Mouse (Mus musculus) layer of hippocampus, adult 2 months (tissue): ENCODE results near the gene Pigf. TPM values are rescaled to one million over a fixed set of nuclear protein-coding genes. Genes with fewer than 3 reads are reported as not detected.

Experiments used
- DNase-seq, 2 experiments: peaks; one replicate each; pipeline ENCODE4 v3.0.0; 2022; ENCODE audit warnings: low spot score in 2 of 2
- H3K27ac ChIP-seq: fragments of 200-600 bp; 2 replicates; pipeline ENCODE4 v1.8.1; 2022
- H3K4me3 ChIP-seq: fragments of 200-600 bp; 2 replicates; pipeline ENCODE4 v1.8.1; 2022; ENCODE audit warnings: mild to moderate bottlenecking
- CTCF ChIP-seq: fragments of 200-600 bp; conservative IDR thresholded peaks from 2 replicates; pipeline ENCODE4 v1.8.1; 2022; ENCODE audit warnings: antibody characterized with exemption, mild to moderate bottlenecking, moderate library complexity
- total RNA-seq, 2 experiments: library from RNA; stranded (reverse); gene quantifications; 2 replicates each; pipeline ENCODE4 v1.2.3; 2021

Gene Pigf
- total RNA-seq, 2 experiments from 2014 or later = 15.0 to 18.1 TPM

DNA sequence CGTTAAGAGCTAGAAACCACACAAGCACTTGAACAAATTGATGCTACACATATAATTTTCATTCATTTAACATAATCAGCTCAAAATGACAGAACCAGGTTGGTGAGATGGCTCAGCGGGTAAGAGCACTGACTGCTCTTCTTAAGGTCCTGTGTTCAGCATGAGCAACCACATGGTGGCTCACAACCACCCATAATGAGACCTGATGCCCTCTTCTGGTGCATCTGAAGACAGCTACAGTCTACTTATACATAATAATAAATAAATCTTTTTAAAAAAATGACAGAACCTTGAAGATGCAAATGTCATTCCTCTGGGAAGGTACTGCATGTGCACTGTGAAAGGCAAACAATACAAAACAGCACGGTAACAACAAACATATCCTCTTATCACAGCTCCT lies 16.3 kb downstream of the Pigf start:
- no peak for DNase-seq
- peak; percentile 59 for TF ChIP-seq CTCF
- no peak overlapping the region for H3K4me3 ChIP-seq
- no peak overlapping the region for H3K27ac ChIP-seq

- Histone ChIP-seq H3K27ac (no peak overlapping the region), H3K4me3 (no peak overlapping the region)
- no peak for DNase-seq
- no peak for TF ChIP-seq CTCF
Observed at GRCm38 (mm10) chr17:86997323-86997722, 27.9 kb downstream of the Pigf start.

- no peak for TF ChIP-seq CTCF
- DNase-seq = no peak
- Histone ChIP-seq H3K27ac (no peak overlapping the region), H3K4me3 (no peak overlapping the region)
Observed at GRCm38 (mm10) chr17:86991306-86991705, 33.9 kb downstream of the Pigf start.

DNA sequence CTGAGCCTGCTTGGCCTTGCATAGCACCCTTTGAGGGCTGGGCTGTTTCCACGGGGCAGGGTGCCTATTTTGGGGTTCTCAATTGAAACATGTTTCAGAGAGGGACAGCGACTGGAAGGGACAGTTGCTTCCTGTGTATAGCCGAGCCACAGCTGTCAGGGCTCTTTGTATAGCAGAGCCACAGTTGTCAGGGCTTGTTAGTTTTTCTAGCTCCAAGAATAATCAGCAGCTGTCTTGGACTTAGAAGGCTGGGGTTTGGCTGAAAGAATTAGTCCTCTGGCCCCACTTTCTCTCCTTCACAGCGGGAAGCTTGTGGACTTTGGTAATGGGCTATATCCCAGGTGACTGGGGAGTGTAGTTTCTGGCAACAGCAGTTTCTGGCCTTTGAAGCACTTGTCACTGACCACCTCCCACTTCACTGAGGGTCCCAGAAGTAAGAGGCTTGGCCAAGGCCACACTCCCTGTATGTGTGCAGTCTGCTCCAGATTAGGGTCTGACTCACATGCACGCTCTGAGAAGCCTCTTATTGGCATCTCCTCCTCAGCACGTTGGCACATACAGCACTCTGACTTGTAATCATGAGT lies 36.5 kb downstream of the Pigf start:
- TF ChIP-seq CTCF = no peak
- DNase-seq = no peak
- no peak overlapping the region for H3K4me3 ChIP-seq
- peak overlapping the region; percentile 15 for H3K27ac ChIP-seq

DNA sequence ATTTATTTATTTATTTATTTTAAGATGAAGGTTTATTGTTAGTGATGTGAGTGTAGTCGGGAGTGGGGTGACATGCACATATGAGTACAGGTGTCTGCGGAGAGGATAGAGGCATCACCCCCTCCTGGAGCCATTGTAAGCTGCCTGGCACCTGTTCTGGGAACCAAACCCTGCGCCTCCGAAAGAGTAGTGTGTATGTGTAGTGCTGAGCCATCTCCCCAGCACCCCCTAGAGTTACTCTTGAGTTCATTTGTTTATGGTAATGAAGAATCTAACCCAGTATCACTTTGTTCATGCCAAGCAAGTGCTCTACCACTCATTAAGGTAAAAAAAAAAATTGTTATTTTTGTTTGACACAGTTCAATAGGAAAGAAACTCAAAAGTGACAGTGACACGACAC lies 37.0 kb downstream of the Pigf start:
- no peak for DNase-seq
- peak overlapping the region; percentile 15 for H3K27ac ChIP-seq
- no peak overlapping the region for H3K4me3 ChIP-seq
- TF ChIP-seq CTCF = peak; percentile 50

DNA sequence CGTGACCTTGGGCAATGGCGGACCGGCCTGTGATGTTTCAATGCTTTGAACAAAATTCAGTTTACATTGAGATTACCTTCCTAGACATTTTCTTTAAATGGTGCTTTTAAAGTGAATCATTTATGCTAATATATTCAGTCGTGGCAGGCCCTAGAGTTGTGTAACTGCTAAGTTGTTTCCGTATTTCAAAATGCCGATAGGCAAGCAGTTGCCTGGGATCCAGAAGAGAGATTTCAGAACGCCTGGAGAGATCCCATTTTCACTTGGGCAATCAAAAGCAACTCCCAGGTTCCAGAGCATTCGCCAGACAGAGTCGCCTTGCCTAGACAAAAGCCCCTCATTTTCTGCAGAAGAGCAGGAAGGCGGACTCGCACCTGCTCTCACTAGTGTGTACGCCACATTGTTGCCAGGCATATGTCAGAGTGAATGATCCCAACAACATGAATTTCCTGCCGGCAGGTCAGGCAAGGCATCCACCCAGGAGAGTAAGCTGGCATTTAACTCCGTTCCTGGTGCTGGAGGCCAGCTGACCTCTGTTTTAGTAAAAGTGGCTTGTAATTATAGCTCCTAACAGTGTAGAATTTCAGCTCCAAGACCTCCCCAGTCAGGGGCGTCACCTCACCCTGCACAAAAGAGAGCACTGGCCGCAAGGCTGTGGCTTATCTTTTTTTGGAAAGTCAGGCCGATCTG lies 38.6 kb downstream of the Pigf start:
- no peak overlapping the region for H3K4me3 ChIP-seq
- no peak for DNase-seq
- peak overlapping the region; percentile 25; the same call in 1 of the 2 replicates for H3K27ac ChIP-seq
- TF ChIP-seq CTCF = no peak

DNA sequence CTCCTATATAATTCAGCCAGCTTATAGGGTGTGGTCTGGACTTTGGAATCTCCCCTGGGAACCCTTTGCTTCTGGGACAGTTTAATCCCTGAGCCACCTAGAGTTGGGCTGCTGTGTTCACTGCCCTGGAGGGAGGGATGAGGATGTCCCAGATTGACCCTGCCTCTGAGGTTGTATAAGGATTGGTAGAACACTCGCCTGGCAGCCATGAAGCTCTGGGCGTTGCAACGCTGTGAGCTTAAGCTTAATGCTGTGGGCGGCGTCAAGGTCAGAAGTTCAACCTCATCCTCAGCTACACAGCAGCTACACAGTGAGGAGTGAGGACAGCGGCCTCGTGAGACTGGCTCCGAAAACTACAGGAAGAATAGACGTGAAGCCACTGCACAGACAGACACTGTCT lies 42.7 kb downstream of the Pigf start:
- H3K4me3 ChIP-seq = no peak overlapping the region
- TF ChIP-seq CTCF = no peak
- no peak overlapping the region for H3K27ac ChIP-seq
- DNase-seq = no peak

DNA sequence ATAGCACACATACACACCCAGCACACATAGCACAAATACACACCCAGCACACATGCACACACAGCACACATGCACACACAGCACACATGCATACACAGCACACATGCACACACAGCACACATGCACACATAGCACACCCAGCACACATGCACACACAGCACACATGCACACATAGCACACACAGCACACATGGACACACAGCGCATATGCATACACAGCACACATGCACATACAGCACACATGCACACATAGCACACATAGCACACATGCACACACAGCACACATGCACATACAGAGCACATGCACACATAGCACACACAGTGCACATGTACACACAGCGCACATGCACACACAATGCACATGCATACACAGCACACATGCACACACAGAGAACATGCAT lies 43.5 kb downstream of the Pigf start:
- TF ChIP-seq CTCF = no peak
- Histone ChIP-seq H3K27ac (no peak overlapping the region), H3K4me3 (no peak overlapping the region)
- no peak for DNase-seq

DNA sequence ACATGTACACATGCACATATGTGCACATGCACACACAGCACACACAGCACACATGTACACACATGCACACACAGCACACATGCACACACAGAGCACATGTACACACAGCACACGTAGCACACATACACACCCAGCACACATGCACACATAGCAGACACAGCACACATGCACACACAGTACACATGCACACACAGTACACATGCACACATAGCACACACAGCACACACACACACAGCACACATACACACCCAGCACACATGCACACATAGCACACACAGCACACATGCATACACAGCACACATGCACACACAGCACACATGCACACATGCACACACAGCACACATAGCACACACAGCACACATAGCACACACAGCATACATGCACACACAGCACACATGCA lies 44.0 kb downstream of the Pigf start:
- H3K27ac ChIP-seq = no peak overlapping the region
- TF ChIP-seq CTCF = no peak
- DNase-seq = no peak
- H3K4me3 ChIP-seq = no peak overlapping the region

DNA sequence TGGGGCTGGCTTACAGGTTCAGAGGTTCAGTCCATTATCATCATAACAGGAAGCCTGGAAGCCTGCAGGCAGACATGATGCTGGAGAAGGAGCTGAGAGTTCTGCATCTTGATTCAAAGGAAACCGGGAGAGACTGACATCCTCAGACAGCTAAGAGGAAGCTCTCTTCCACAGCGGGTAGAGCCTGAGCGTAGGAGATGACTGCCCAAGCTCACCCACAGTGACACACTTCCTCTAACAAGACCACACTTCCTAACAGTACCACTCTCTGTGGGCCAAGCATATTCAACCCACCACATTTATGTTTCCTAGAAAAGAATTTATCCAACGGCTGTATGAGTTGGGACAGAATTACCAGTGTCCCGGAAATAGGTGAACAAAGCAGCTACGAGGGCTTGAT lies 46.7 kb downstream of the Pigf start:
- TF ChIP-seq CTCF = no peak
- H3K4me3 ChIP-seq = no peak overlapping the region
- DNase-seq = no peak
- H3K27ac ChIP-seq = peak overlapping the region; percentile 57; the same call in 1 of the 2 replicates

GRCm38 (mm10) chr17:86976387-86976786 lies 48.8 kb downstream of the Pigf start:
- Histone ChIP-seq H3K27ac (no peak overlapping the region), H3K4me3 (no peak overlapping the region)
- no peak for TF ChIP-seq CTCF
- no peak for DNase-seq

DNA sequence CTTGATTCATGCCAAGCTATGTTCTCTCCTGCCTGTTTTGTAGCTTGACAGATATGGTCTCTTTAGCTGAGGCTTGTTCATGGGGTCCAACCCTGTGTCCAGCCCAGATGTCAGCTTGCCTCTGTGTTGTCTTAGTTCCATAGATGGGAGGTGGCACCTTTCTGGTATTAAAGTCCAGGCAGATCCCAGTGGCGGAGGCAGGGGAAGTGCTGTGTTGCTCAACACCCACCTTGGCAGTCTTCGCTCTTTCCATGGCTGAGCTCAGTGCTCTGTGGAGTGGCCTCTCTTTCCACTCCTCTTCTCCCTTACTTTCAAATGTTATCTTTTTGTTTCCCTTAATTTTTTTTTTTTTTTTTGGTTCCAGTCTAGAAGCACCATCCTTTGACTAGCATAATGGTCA lies 52.1 kb downstream of the Pigf start:
- Histone ChIP-seq H3K27ac (no peak overlapping the region), H3K4me3 (no peak overlapping the region)
- no peak for DNase-seq
- no peak for TF ChIP-seq CTCF

GRCm38 (mm10) chr17:86971860-86972259 lies 53.3 kb downstream of the Pigf start:
- no peak for TF ChIP-seq CTCF
- H3K4me3 ChIP-seq = no peak overlapping the region
- H3K27ac ChIP-seq = no peak overlapping the region
- no peak for DNase-seq

GRCm38 (mm10) chr17:86971036-86971435 lies 54.2 kb downstream of the Pigf start:
- DNase-seq = no peak
- Histone ChIP-seq H3K27ac (no peak overlapping the region), H3K4me3 (no peak overlapping the region)
- TF ChIP-seq CTCF = no peak
